Mouse (Mus musculus): ENCODE results near the gene Lypd6b. TPM values are rescaled to one million over a fixed set of nuclear protein-coding genes. Genes with fewer than 3 reads are reported as not detected.
A peak's percentile ranks its signal among the peaks of the same experiment; 100 is the strongest.

The Lypd6b gene
- polyA plus RNA-seq, 1 experiment = 10.7 TPM

DNA sequence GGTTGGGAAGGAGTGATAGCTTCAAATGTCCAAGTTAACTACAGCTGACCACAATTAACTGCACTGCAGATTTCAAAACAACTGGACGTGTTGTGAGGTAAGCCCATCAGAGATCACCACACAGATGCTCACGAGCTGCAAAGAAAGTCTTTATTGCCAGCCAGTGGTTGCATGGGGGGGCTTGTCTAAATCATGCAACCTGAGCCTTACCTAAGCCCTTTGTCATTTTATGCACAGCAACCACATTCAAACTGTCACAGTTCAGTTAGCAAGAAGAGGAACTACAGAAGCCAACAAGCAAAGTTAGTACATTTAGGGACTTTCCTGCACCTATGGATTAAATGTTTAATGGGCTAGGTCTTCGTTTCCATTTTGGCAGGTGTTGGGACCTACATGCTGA is 177.4 kb downstream of the Lypd6b start:
- TF ChIP-seq POLR2A (IDR thresholded peaks at IDR 0.05; ENCODE audit: borderline replicate concordance, insufficient read depth, low read length) (no peak), CTCF (IDR thresholded peaks at IDR 0.05; ENCODE audit: borderline replicate concordance, insufficient read depth, low read depth, low read length) (no peak)
- Histone ChIP-seq H3K4me3 (replicated peaks; ENCODE audit: insufficient read depth, low read depth, low read length) (no peak overlapping the region), H3K4me1 (ENCODE audit: control insufficient read depth, insufficient read depth, low read length) (no peaks in the 10 kb centered on the region), H3K27ac (ENCODE audit: insufficient read depth, low read length) (no peak overlapping the region), H3K27me3 (ENCODE audit: control insufficient read depth, insufficient read depth, low read length) (no peaks in the 10 kb centered on the region)
- DNase-seq = no peak
- WGBS = 76% methylated on average over 3 of the region's 3 CpGs

DNA sequence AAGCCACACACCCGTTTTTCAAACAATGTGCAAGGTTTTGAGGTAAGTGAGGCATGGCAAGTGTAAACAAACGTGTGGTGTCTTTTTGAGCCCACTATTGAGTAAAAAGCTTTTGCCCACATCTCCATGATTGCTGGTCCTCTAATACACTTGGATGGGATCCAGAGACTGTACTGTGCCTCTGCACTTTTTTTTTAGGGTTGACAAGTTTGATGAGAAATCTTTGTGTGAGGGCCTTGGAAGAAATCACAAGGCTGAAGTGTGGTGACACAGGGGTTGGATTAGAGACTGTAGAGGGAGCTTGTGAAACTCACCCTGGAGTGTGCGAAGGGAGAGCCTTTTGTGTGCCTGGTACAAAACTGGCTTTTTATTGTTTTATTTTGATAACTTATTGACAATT is 180.3 kb downstream of the Lypd6b start:
- Histone ChIP-seq H3K27me3 (ENCODE audit: control insufficient read depth, insufficient read depth, low read length) (no peaks in the 10 kb centered on the region), H3K4me1 (ENCODE audit: control insufficient read depth, insufficient read depth, low read length) (no peaks in the 10 kb centered on the region), H3K4me3 (replicated peaks; ENCODE audit: insufficient read depth, low read depth, low read length) (no peak overlapping the region), H3K27ac (ENCODE audit: insufficient read depth, low read length) (no peak overlapping the region)
- 62% methylated on average over 3 of the region's 3 CpGs for WGBS
- no peak for DNase-seq
- no peak for TF ChIP-seq POLR2A (IDR thresholded peaks at IDR 0.05; ENCODE audit: borderline replicate concordance, insufficient read depth, low read length)
- no peak for TF ChIP-seq CTCF (IDR thresholded peaks at IDR 0.05; ENCODE audit: borderline replicate concordance, insufficient read depth, low read depth, low read length)

DNA sequence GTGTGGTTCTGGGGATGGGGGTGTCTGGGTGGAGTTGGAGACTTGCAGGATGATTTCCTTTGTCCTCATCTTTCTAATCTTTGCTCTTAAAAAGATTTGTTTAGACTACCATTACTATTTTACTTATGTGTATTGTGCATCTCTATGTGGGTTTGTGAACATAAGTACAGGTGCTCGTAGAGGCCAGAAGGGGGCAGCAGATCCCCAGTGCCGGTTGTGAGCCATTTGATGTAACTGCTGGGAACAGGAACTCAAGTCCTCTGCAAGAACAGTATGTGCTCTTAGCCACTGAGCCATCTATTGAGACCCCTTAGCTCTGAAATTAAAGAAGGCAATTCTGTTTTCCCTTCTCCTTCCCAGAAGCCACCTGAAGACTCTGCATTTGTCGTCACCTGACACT is 183.5 kb downstream of the Lypd6b start:
- DNase-seq = no peak
- Histone ChIP-seq H3K27me3 (ENCODE audit: control insufficient read depth, insufficient read depth, low read length) (no peaks in the 10 kb centered on the region), H3K4me3 (replicated peaks; ENCODE audit: insufficient read depth, low read depth, low read length) (no peak overlapping the region), H3K27ac (ENCODE audit: insufficient read depth, low read length) (no peak overlapping the region), H3K4me1 (ENCODE audit: control insufficient read depth, insufficient read depth, low read length) (no peaks in the 10 kb centered on the region)
- TF ChIP-seq POLR2A (IDR thresholded peaks at IDR 0.05; ENCODE audit: borderline replicate concordance, insufficient read depth, low read length) (no peak), CTCF (IDR thresholded peaks at IDR 0.05; ENCODE audit: borderline replicate concordance, insufficient read depth, low read depth, low read length) (no peak)
- WGBS = 96% methylated on average over 3 of the region's 3 CpGs

DNA sequence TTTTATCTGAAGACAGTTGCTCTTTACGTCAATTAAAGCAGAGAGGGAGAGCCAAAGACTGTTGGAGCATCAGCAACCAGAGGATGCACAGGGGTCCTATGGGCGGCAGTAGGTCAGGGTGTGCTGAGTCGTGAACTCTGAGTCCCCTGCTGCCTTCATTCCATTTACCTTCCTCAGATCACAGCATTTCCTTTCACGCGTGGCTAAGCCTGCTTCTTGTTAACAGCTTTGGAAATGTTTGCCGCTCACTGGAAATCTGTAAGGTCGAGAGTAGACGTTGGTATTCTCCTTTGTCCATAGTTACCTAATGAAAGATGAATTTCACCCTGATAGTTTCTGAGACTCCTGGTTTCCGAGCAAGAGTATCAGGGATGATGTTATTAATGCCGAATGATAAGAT is 191.1 kb downstream of the Lypd6b start:
- no peak for DNase-seq
- TF ChIP-seq POLR2A (IDR thresholded peaks at IDR 0.05; ENCODE audit: borderline replicate concordance, insufficient read depth, low read length) (no peak), CTCF (IDR thresholded peaks at IDR 0.05; ENCODE audit: borderline replicate concordance, insufficient read depth, low read depth, low read length) (no peak)
- Histone ChIP-seq H3K4me1 (ENCODE audit: control insufficient read depth, insufficient read depth, low read length) (no peaks in the 10 kb centered on the region), H3K27me3 (ENCODE audit: control insufficient read depth, insufficient read depth, low read length) (no peaks in the 10 kb centered on the region; the same call in 1 of the 2 replicates), H3K4me3 (replicated peaks; ENCODE audit: insufficient read depth, low read depth, low read length) (no peak overlapping the region), H3K27ac (ENCODE audit: insufficient read depth, low read length) (no peak overlapping the region)
- WGBS = 62% methylated on average over 10 of the region's 10 CpGs

DNA sequence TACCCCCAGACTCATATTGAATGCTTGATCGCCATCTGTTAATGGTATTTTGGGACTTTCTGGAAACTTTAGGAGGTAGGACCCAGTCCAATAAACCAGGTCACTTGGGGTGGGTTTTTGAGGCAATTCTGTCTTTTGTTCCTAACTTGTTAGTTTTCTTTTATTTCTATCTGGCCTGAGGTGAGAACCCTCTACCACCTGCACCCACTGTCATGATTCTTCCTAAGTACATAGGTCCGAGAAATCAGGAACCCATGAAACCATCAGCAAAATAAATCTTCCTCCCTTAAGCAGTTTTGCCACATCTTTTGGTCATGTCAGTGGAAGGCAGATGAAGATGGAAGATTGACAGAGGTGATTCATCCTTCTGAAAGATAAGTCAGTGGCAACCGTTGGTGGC is 192.5 kb downstream of the Lypd6b start:
- H3K4me3 ChIP-seq (replicated peaks; ENCODE audit: insufficient read depth, low read depth, low read length) = no peak overlapping the region
- H3K27me3 ChIP-seq (ENCODE audit: control insufficient read depth, insufficient read depth, low read length) = no peaks in the 10 kb centered on the region; the same call in 1 of the 2 replicates
- no peak overlapping the region for H3K27ac ChIP-seq (ENCODE audit: insufficient read depth, low read length)
- 94% methylated on average over 3 of the region's 3 CpGs for WGBS
- no peak for DNase-seq
- no peaks in the 10 kb centered on the region for H3K4me1 ChIP-seq (ENCODE audit: control insufficient read depth, insufficient read depth, low read length)
- TF ChIP-seq CTCF (IDR thresholded peaks at IDR 0.05; ENCODE audit: borderline replicate concordance, insufficient read depth, low read depth, low read length) (no peak), POLR2A (IDR thresholded peaks at IDR 0.05; ENCODE audit: borderline replicate concordance, insufficient read depth, low read length) (no peak)

DNA sequence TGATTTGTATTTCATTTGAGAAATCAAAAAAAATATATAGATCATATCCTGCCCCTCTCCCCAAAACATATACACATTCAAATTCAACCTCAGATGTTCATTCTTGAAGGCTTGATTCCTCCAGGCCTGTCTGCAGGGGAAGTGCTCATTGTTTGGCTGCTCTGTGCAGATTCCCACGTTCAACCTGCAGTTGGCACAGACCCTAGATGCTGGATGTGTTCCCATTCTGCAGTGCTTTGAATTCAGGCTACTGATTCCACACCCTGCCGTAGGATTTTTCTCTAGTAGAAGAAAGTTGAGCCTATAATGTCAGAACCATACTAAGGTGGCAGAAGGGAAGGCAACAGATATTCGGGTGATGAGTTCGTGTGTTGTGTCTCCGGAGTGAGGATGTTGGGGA is 195.5 kb downstream of the Lypd6b start:
- no peak for TF ChIP-seq POLR2A (IDR thresholded peaks at IDR 0.05; ENCODE audit: borderline replicate concordance, insufficient read depth, low read length)
- TF ChIP-seq CTCF (IDR thresholded peaks at IDR 0.05; ENCODE audit: borderline replicate concordance, insufficient read depth, low read depth, low read length) = no peak
- WGBS = 39% methylated on average over 5 of the region's 5 CpGs
- Histone ChIP-seq H3K4me1 (ENCODE audit: control insufficient read depth, insufficient read depth, low read length) (no peaks in the 10 kb centered on the region), H3K27me3 (ENCODE audit: control insufficient read depth, insufficient read depth, low read length) (no peaks in the 10 kb centered on the region), H3K4me3 (replicated peaks; ENCODE audit: insufficient read depth, low read depth, low read length) (no peak overlapping the region), H3K27ac (ENCODE audit: insufficient read depth, low read length) (no peak overlapping the region)
- DNase-seq = peak; percentile 15 to 30

DNA sequence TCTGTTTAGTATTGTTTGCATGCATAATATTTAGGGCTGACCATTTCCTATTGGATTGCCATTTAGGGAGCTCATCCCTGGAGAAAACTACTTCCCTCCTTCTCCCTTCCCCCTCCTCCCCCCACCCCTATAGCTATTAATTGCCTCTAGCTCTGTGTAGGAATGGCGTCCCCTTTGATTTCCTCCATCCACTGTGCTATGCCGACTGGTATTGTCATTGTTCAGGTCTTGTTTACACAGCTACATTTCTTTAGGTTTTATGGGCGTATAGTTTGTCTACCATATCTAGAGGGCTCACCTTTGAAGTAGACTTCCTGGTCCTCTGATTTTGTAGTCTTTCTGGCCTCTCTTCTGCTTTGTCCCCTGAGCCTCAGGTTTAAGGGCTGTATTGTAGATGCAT is 197.3 kb downstream of the Lypd6b start:
- DNase-seq = no peak
- Histone ChIP-seq H3K27ac (ENCODE audit: insufficient read depth, low read length) (no peak overlapping the region), H3K4me1 (ENCODE audit: control insufficient read depth, insufficient read depth, low read length) (no peaks in the 10 kb centered on the region), H3K27me3 (ENCODE audit: control insufficient read depth, insufficient read depth, low read length) (no peaks in the 10 kb centered on the region), H3K4me3 (replicated peaks; ENCODE audit: insufficient read depth, low read depth, low read length) (no peak overlapping the region)
- TF ChIP-seq POLR2A (IDR thresholded peaks at IDR 0.05; ENCODE audit: borderline replicate concordance, insufficient read depth, low read length) (no peak), CTCF (IDR thresholded peaks at IDR 0.05; ENCODE audit: borderline replicate concordance, insufficient read depth, low read depth, low read length) (no peak)
- 88% methylated on average over 3 of the region's 3 CpGs for WGBS

DNA sequence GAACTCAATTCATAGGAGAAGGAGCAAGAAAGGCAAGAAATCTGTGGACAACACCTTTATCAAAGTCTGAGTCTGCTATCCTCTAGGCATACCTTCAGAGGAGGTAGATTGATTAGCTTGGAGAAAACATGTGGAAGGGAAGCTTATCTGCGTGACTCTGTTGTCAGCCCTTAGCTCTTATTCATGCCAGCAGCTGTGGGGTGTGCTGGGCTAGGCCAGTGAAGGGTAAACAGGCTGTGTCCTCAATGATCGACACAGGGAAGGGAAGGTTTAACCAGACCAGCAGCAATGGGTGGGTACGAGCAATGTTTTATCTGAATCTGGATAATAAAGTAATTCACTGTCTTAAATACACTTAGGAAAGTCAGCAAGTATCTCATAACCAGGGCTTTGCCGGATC is 208.4 kb downstream of the Lypd6b start:
- 90% methylated on average over 4 of the region's 4 CpGs for WGBS
- Histone ChIP-seq H3K27me3 (ENCODE audit: control insufficient read depth, insufficient read depth, low read length) (no peaks in the 10 kb centered on the region), H3K4me1 (ENCODE audit: control insufficient read depth, insufficient read depth, low read length) (no peaks in the 10 kb centered on the region), H3K4me3 (replicated peaks; ENCODE audit: insufficient read depth, low read depth, low read length) (no peak overlapping the region), H3K27ac (ENCODE audit: insufficient read depth, low read length) (no peak overlapping the region)
- TF ChIP-seq POLR2A (IDR thresholded peaks at IDR 0.05; ENCODE audit: borderline replicate concordance, insufficient read depth, low read length) = no peak
- TF ChIP-seq CTCF (IDR thresholded peaks at IDR 0.05; ENCODE audit: borderline replicate concordance, insufficient read depth, low read depth, low read length) = no peak
- no peak for DNase-seq

Data from cerebellum, adult 2 months (tissue).